Mouse (Mus musculus): ENCODE measurements around the gene Syt13.

- TF ChIP-seq CTCF (conservative IDR thresholded peaks at IDR 0.05; ENCODE audit: insufficient read depth, insufficient read length, low read depth, low read length) (no peak), POLR2A (IDR thresholded peaks at IDR 0.05; ENCODE audit: low read depth, low read length) (no peak)
Measured at GRCm38 (mm10) chr2:92949518-92949917, 34.6 kb downstream of the Syt13 start.

All from kidney, adult 2 months (tissue).